Mouse (Mus musculus): ENCODE measurements at regions not wholly inside any gene's neighbourhood (a gene's known extent, or its start where the extent isn't known, plus 50 kb on each side); places are given as distances from the start of the nearest gene placed in this dataset.

- H3K9me3 ChIP-seq (replicated peaks; ENCODE audit: low read length): no peaks in the 10 kb centered on the region
- dilution Hi-C loops (cut with MboI; ENCODE audit: extremely low pct_ligation_motif_present, extremely low pct_unique_long_range_greater_than_20kb, low sequenced_read_pairs): no loop called here
- no peak for DNase-seq (ENCODE audit: extremely low read depth)
- no peak overlapping the region for H3K9ac ChIP-seq (ENCODE audit: insufficient read depth, low read depth)
- TF ChIP-seq E2F4 (IDR thresholded peaks at IDR 0.05; ENCODE audit: insufficient replicate concordance, low read depth, low read length) (no peak), USF1 (IDR thresholded peaks at IDR 0.05; ENCODE audit: low read depth, low read length) (no peak), JUND (conservative IDR thresholded peaks at IDR 0.05; ENCODE audit: low read depth, low read length) (no peak), CTCF (conservative IDR thresholded peaks at IDR 0.05 in 1 of 2, IDR thresholded peaks at IDR 0.05 in 1 of 2; ENCODE audit: low read depth in 2 of 2, low read length in 2 of 2) (no peak), MYC (IDR thresholded peaks at IDR 0.05; ENCODE audit: low read depth, low read length) (no peak), POLR2A (IDR thresholded peaks at IDR 0.05; ENCODE audit: low read depth, low read length) (no peak)
- in situ Hi-C loops (cut with MboI; ENCODE audit: low pct_ligation_motif_present, low pct_unique_long_range_greater_than_20kb, low sequenced_read_pairs): loop anchor here (25.0 kb wide), 1 partner anchor 1502 kb away; no protein-coding TSS in a partner anchor
- H3K27me3 ChIP-seq (replicated peaks): no peaks in the 10 kb centered on the region
- H3K36me3 ChIP-seq (replicated peaks in 1 of 2; ENCODE audit: control insufficient read depth in 1 of 2, insufficient read depth in 1 of 2, low read length in 1 of 2): peaks cover 8 to 72% of the 10 kb centered on the region in 2 experiments
- H3K4me3 ChIP-seq (replicated peaks in 1 of 3; ENCODE audit: low read depth in 2 of 3, low read length in 2 of 3, poor library complexity in 1 of 3): no peak overlapping the region
- H3K4me2 ChIP-seq (ENCODE audit: insufficient read depth, low read depth, poor library complexity, severe bottlenecking): no peak overlapping the region
- H3K4me1 ChIP-seq (ENCODE audit: control insufficient read depth in 1 of 2, insufficient read depth in 2 of 2): peaks cover 0 to 31% of the 10 kb centered on the region in 2 experiments; a peak in 2 of 4 replicates
- no peak overlapping the region for H3K27ac ChIP-seq (ENCODE audit: insufficient read depth, low read depth)
- H3K79me2 ChIP-seq (replicated peaks; ENCODE audit: control insufficient read depth, extremely low read depth, insufficient read depth, poor library complexity, severe bottlenecking): no peaks in the 10 kb centered on the region
Measured at GRCm38 (mm10) chr11:113163941-113164340, 381.9 kb downstream of the Sox9 start.

- no peak for TF ChIP-seq SMC3 (IDR thresholded peaks at IDR 0.05; ENCODE audit: low read depth, low read length)
- no peak for TF ChIP-seq CTCF (conservative IDR thresholded peaks at IDR 0.05 in 1 of 2, IDR thresholded peaks at IDR 0.05 in 1 of 2; ENCODE audit: low read depth in 2 of 2, low read length in 2 of 2)
- DNase-seq (ENCODE audit: extremely low read depth): no peak
- Histone ChIP-seq H3K9me3 (replicated peaks; ENCODE audit: low read length) (no peaks in the 10 kb centered on the region), H3K4me3 (replicated peaks in 1 of 3; ENCODE audit: low read depth in 2 of 3, low read length in 2 of 3, poor library complexity in 1 of 3) (no peak overlapping the region), H3K9ac (ENCODE audit: insufficient read depth, low read depth) (no peak overlapping the region), H3K79me2 (replicated peaks; ENCODE audit: control insufficient read depth, extremely low read depth, insufficient read depth, poor library complexity, severe bottlenecking) (no peaks in the 10 kb centered on the region), H3K36me3 (replicated peaks in 1 of 2; ENCODE audit: control insufficient read depth in 1 of 2, insufficient read depth in 1 of 2, low read length in 1 of 2) (peaks cover 8 to 77% of the 10 kb centered on the region in 2 experiments), H3K4me2 (ENCODE audit: insufficient read depth, low read depth, poor library complexity, severe bottlenecking) (no peak overlapping the region), H3K4me1 (ENCODE audit: control insufficient read depth in 1 of 2, insufficient read depth in 2 of 2) (peaks cover 0 to 31% of the 10 kb centered on the region in 2 experiments; a peak in 2 of 4 replicates), H3K27ac (ENCODE audit: insufficient read depth, low read depth) (no peak overlapping the region), H3K27me3 (replicated peaks) (no peaks in the 10 kb centered on the region)
- in situ Hi-C loops (cut with MboI; ENCODE audit: low pct_ligation_motif_present, low pct_unique_long_range_greater_than_20kb, low sequenced_read_pairs): loop anchor here (25.0 kb wide), 1 partner anchor 1502 kb away; no protein-coding TSS in a partner anchor
- dilution Hi-C loops (cut with MboI; ENCODE audit: extremely low pct_ligation_motif_present, extremely low pct_unique_long_range_greater_than_20kb, low sequenced_read_pairs): no loop called here
Measured at GRCm38 (mm10) chr11:113164510-113164909, 382.5 kb downstream of the Sox9 start.

- in situ Hi-C loops (cut with MboI; ENCODE audit: low pct_ligation_motif_present, low pct_unique_long_range_greater_than_20kb, low sequenced_read_pairs): loop anchor here (5.0 to 25.0 kb wide), 2 partner anchors 1503 to 1628 kb away; no protein-coding TSS in a partner anchor
- no peaks in the 10 kb centered on the region for H3K27me3 ChIP-seq (replicated peaks)
- H3K4me3 ChIP-seq (replicated peaks in 1 of 3; ENCODE audit: low read depth in 2 of 3, low read length in 2 of 3, poor library complexity in 1 of 3): no peak overlapping the region
- dilution Hi-C loops (cut with MboI; ENCODE audit: extremely low pct_ligation_motif_present, extremely low pct_unique_long_range_greater_than_20kb, low sequenced_read_pairs): no loop called here
- peaks cover 8 to 80% of the 10 kb centered on the region in 2 experiments for H3K36me3 ChIP-seq (replicated peaks in 1 of 2; ENCODE audit: control insufficient read depth in 1 of 2, insufficient read depth in 1 of 2, low read length in 1 of 2)
- H3K9me3 ChIP-seq (replicated peaks; ENCODE audit: low read length): no peaks in the 10 kb centered on the region
- no peak overlapping the region for H3K4me2 ChIP-seq (ENCODE audit: insufficient read depth, low read depth, poor library complexity, severe bottlenecking)
- H3K9ac ChIP-seq (ENCODE audit: insufficient read depth, low read depth): no peak overlapping the region
- DNase-seq (ENCODE audit: extremely low read depth): peak; percentile 57
- H3K79me2 ChIP-seq (replicated peaks; ENCODE audit: control insufficient read depth, extremely low read depth, insufficient read depth, poor library complexity, severe bottlenecking): no peaks in the 10 kb centered on the region
- no peak overlapping the region for H3K27ac ChIP-seq (ENCODE audit: insufficient read depth, low read depth)
- peaks cover 0 to 26% of the 10 kb centered on the region in 2 experiments; a peak in 2 of 4 replicates for H3K4me1 ChIP-seq (ENCODE audit: control insufficient read depth in 1 of 2, insufficient read depth in 2 of 2)
- TF ChIP-seq ZNF384 (IDR thresholded peaks at IDR 0.05; ENCODE audit: low read depth, low read length) (no peak), IRF4 (IDR thresholded peaks at IDR 0.05; ENCODE audit: low read depth, low read length) (no peak), KAT2A (IDR thresholded peaks at IDR 0.05; ENCODE audit: insufficient replicate concordance, low read length) (no peak), TBP (conservative IDR thresholded peaks at IDR 0.05; ENCODE audit: low read depth, low read length) (no peak), GABPA (IDR thresholded peaks at IDR 0.05; ENCODE audit: insufficient replicate concordance, low read depth, low read length) (no peak), BHLHE40 (IDR thresholded peaks at IDR 0.05; ENCODE audit: low read depth, low read length) (no peak), ZC3H11A (IDR thresholded peaks at IDR 0.05; ENCODE audit: low read depth, low read length) (no peak), MXI1 (IDR thresholded peaks at IDR 0.05; ENCODE audit: low read depth, low read length) (no peak), HCFC1 (IDR thresholded peaks at IDR 0.05; ENCODE audit: low read depth, low read length) (no peak), ELF1 (IDR thresholded peaks at IDR 0.05; ENCODE audit: low read depth, low read length) (no peak), POLR2AphosphoS2 (IDR thresholded peaks at IDR 0.05; ENCODE audit: low read depth, low read length) (no peak), EP300 (IDR thresholded peaks at IDR 0.05; ENCODE audit: low read length) (no peak), POLR2A (IDR thresholded peaks at IDR 0.05; ENCODE audit: low read depth, low read length) (no peak), USF1 (IDR thresholded peaks at IDR 0.05; ENCODE audit: low read depth, low read length) (no peak), CTCF (conservative IDR thresholded peaks at IDR 0.05 in 1 of 2, IDR thresholded peaks at IDR 0.05 in 1 of 2; ENCODE audit: low read depth in 2 of 2, low read length in 2 of 2) (peak; percentile 75 to 80), NRF1 (IDR thresholded peaks at IDR 0.05; ENCODE audit: low read depth, low read length) (no peak), PAX5 (IDR thresholded peaks at IDR 0.05; ENCODE audit: low read length) (no peak), ZKSCAN1 (IDR thresholded peaks at IDR 0.05; ENCODE audit: borderline replicate concordance, low read depth, low read length) (no peak), UBTF (IDR thresholded peaks at IDR 0.05; ENCODE audit: low read depth, low read length) (no peak), CHD2 (IDR thresholded peaks at IDR 0.05; ENCODE audit: low read length) (no peak)
Measured at GRCm38 (mm10) chr11:113165069-113165795, 383.2 kb downstream of the Sox9 start.
